Mouse (Mus musculus) midbrain, embryonic 14.5 days (tissue): Measurements from ENCODE around the gene Rap1gap. TPM values are rescaled to one million over a fixed set of nuclear protein-coding genes. Genes with fewer than 3 reads are reported as not detected.

ENCODE experiments used
- ATAC-seq: fragments of 200-750 bp; cut with Nextera tagmentation; 2 replicates; pipeline ENCODE4 v1.8.0; 2017; ENCODE audit warnings: moderate number of reproducible peaks, moderate library complexity; ENCODE audit not compliant: low FRiP score, low TSS enrichment
- DNase-seq: peaks from one replicate; pipeline ENCODE4 v3.0.0-alpha.2; 2015
- H3K27ac ChIP-seq: fragments of 300-500 bp; sonication (generic); replicated peaks from 2 replicates; pipeline ENCODE4 v1.5.1; 2014; ENCODE audit warnings: mild to moderate bottlenecking, low read depth, low read length, moderate library complexity
- H3K27me3 ChIP-seq: fragments of 300-500 bp; sonication (generic); 2 replicates; pipeline ENCODE4 v1.6.1; 2014; ENCODE audit warnings: low read length, control low read depth, mixed read lengths; ENCODE audit not compliant: control insufficient read depth, insufficient read depth
- H3K36me3 ChIP-seq: fragments of 300-500 bp; sonication (generic); 2 replicates; pipeline ENCODE4 v1.6.1; 2014; ENCODE audit warnings: low read length, control low read depth; ENCODE audit not compliant: control insufficient read depth, insufficient read depth
- H3K4me1 ChIP-seq: fragments of 300-500 bp; sonication (generic); 2 replicates; pipeline ENCODE4 v1.6.1; 2014; ENCODE audit warnings: mild to moderate bottlenecking, antibody characterized with exemption, low read length, control low read depth; ENCODE audit not compliant: control insufficient read depth, insufficient read depth
- H3K4me2 ChIP-seq: fragments of 300-500 bp; sonication (generic); 2 replicates; pipeline ENCODE4 v1.6.1; 2014; ENCODE audit warnings: mild to moderate bottlenecking, low read length, moderate library complexity
- H3K4me3 ChIP-seq: fragments of 300-500 bp; sonication (generic); replicated peaks from 2 replicates; pipeline ENCODE4 v1.5.1; 2014; ENCODE audit warnings: low read depth, low read length
- H3K9ac ChIP-seq: fragments of 300-500 bp; sonication (generic); replicated peaks from 2 replicates; pipeline ENCODE4 v1.6.1; 2014; ENCODE audit warnings: mild to moderate bottlenecking, low read length, moderate library complexity
- H3K9me3 ChIP-seq: fragments of 300-500 bp; sonication (generic); 2 replicates; pipeline ENCODE4 v1.6.1; 2016; ENCODE audit warnings: low read length, control low read depth, mixed read lengths; ENCODE audit not compliant: control insufficient read depth
- WGBS: fragments of 180-500 bp; shearing (Covaris S2); extraction: QIAGEN DNeasy Blood & Tissue Kit; methylation state at CpG from one replicate; pipeline ENCODE4 v1.1.7; 2014; 5-methylcytosine and 5-hydroxymethylcytosine counted together
- polyA plus RNA-seq: library from polyadenylated mRNA; unstranded; fragments of >200 nt; fragmentation: Nextera tagmentation; extraction: Ambion mirVana; gene quantifications from 2 replicates; pipeline ENCODE4 v1.2.1, GENCODE M21; 2014

The Rap1gap gene
- polyA plus RNA-seq, 1 experiment from 2014 or later = 57.7 TPM

- H3K36me3 ChIP-seq = peaks cover 81% of the 10 kb centered on the region
Observed at GRCm38 (mm10) chr4:137641556-137641955, 23.0 kb upstream of the Rap1gap start.

GRCm38 (mm10) chr4:137642101-137642500, 22.4 kb upstream of the Rap1gap start:
- H3K4me2 ChIP-seq = no peak overlapping the region
- H3K4me3 ChIP-seq = no peak overlapping the region
- WGBS = 37% methylated on average over 2 of the region's 2 CpGs
- DNase-seq (no peak), ATAC-seq (no peak)
- H3K36me3 ChIP-seq = peaks cover 80% of the 10 kb centered on the region
- no peaks in the 10 kb centered on the region for H3K4me1 ChIP-seq
- no peaks in the 10 kb centered on the region for H3K27me3 ChIP-seq
- H3K9me3 ChIP-seq = no peaks in the 10 kb centered on the region
- H3K9ac ChIP-seq = no peak overlapping the region
- no peak overlapping the region for H3K27ac ChIP-seq

More at GRCm38 (mm10) chr4:137641556-137641955, 23.0 kb upstream of the Rap1gap start:
- Histone ChIP-seq H3K9ac (no peak overlapping the region), H3K27ac (no peak overlapping the region), H3K4me2 (no peak overlapping the region), H3K4me1 (no peaks in the 10 kb centered on the region), H3K27me3 (no peaks in the 10 kb centered on the region), H3K9me3 (no peaks in the 10 kb centered on the region), H3K4me3 (no peak overlapping the region)
- WGBS = 80% methylated on average over 5 of the region's 5 CpGs
- DNase-seq (no peak), ATAC-seq (no peak)

- no peak overlapping the region for H3K4me2 ChIP-seq
- no peaks in the 10 kb centered on the region for H3K9me3 ChIP-seq
- no peaks in the 10 kb centered on the region for H3K27me3 ChIP-seq
- no peaks in the 10 kb centered on the region for H3K4me1 ChIP-seq
- DNase-seq (no peak), ATAC-seq (no peak)
- 86% methylated on average over 2 of the region's 2 CpGs for WGBS
- no peak overlapping the region for H3K4me3 ChIP-seq
- H3K36me3 ChIP-seq = peaks cover 79% of the 10 kb centered on the region
- H3K9ac ChIP-seq = no peak overlapping the region
- H3K27ac ChIP-seq = no peak overlapping the region
Observed at GRCm38 (mm10) chr4:137643459-137643858, 21.1 kb upstream of the Rap1gap start.

GRCm38 (mm10) chr4:137646262-137646661, 18.3 kb upstream of the Rap1gap start:
- DNase-seq = no peak
- no peak overlapping the region for H3K4me2 ChIP-seq
- no peaks in the 10 kb centered on the region for H3K4me1 ChIP-seq
- H3K9ac ChIP-seq = no peak overlapping the region
- ATAC-seq = no peak
- peaks cover 81% of the 10 kb centered on the region for H3K36me3 ChIP-seq
- no peak overlapping the region for H3K4me3 ChIP-seq
- H3K9me3 ChIP-seq = no peaks in the 10 kb centered on the region
- H3K27me3 ChIP-seq = no peaks in the 10 kb centered on the region
- H3K27ac ChIP-seq = no peak overlapping the region

- Histone ChIP-seq H3K4me1 (no peaks in the 10 kb centered on the region), H3K9me3 (no peaks in the 10 kb centered on the region), H3K9ac (no peak overlapping the region), H3K4me2 (no peak overlapping the region), H3K36me3 (peaks cover 91% of the 10 kb centered on the region), H3K4me3 (no peak overlapping the region), H3K27ac (no peak overlapping the region), H3K27me3 (no peaks in the 10 kb centered on the region)
- ATAC-seq = no peak
- 89% methylated on average over 6 of the region's 6 CpGs for WGBS
- DNase-seq = no peak
Observed at GRCm38 (mm10) chr4:137647648-137648047, 16.9 kb upstream of the Rap1gap start.

DNA sequence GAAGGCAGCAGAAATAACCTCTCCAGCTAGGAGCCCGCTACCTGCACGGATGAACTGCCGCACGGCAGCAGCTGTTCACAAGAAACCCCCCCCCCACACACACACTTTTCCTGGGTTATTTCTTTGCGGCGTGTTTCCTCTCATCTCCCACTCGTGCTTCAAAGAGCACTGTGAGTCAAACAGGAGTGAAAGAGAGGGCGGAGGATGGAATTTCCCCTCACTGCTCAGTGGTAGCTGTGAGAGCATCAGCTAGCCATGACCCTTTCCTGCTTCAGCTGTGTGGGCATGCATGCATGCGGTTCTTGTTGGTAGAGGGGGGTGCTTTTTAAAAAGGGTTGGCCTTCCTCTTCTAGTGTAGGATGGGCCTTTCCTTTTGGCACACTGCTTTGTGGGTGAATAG, 16.3 kb upstream of the Rap1gap start:
- Histone ChIP-seq H3K27ac (no peak overlapping the region), H3K4me1 (no peaks in the 10 kb centered on the region), H3K36me3 (peaks cover 93% of the 10 kb centered on the region), H3K4me2 (no peak overlapping the region), H3K4me3 (no peak overlapping the region), H3K9ac (no peak overlapping the region), H3K9me3 (no peaks in the 10 kb centered on the region), H3K27me3 (no peaks in the 10 kb centered on the region)
- DNase-seq (no peak), ATAC-seq (no peak)
- 92% methylated on average over 9 of the region's 9 CpGs for WGBS

DNA sequence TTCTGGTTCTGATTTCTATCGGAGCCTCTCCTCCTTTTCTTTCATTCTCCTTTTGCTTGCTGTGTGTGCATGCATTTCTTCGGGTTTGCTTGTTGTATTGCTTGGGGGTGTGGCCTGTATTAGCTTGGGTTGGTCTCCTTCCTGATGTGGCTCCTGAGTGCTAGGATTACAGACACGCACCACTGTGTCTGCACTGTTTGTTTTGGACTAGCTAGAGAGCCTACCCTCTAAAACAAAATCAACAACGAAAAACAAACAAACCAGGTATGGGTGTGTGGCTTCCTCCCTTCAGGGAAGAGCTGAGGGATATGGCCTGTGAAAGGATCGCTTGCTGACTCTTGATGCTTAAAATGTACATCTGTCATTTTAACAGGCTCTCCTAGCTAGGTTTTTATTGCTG, 13.6 kb upstream of the Rap1gap start:
- WGBS = 75% methylated on average over 5 of the region's 5 CpGs
- Histone ChIP-seq H3K4me1 (no peaks in the 10 kb centered on the region), H3K4me3 (no peak overlapping the region), H3K27me3 (no peaks in the 10 kb centered on the region), H3K4me2 (no peak overlapping the region), H3K9me3 (no peaks in the 10 kb centered on the region), H3K9ac (no peak overlapping the region), H3K36me3 (peaks cover 92% of the 10 kb centered on the region), H3K27ac (no peak overlapping the region)
- ATAC-seq (no peak), DNase-seq (no peak)

DNA sequence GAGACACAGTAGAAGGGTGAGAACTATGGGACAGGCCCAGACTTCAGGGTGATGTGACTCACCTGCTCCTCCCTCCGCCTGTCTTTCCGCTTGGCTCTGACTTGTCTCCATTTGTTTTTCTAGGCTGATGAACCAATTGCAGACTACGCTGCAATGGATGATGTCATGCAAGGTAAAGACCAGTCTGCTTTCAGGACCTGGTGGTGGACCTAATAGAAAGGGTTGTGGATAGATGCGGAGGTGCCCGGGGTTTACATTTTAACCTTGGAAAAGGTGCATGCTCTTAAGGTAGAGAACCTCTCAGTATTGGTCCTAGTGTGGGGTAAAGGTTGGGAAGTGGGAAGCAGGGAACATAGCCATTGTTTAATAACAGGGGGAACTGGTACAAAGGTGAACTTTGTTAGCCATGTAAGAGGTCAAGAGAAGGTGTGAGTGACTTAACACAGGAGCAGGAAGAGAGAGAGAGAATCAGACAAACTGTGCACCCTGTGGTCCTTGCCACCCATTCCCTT, 11.6 kb upstream of the Rap1gap start:
- DNase-seq = no peak
- WGBS = 95% methylated on average over 5 of the region's 5 CpGs
- no peaks in the 10 kb centered on the region for H3K9me3 ChIP-seq
- no peaks in the 10 kb centered on the region for H3K27me3 ChIP-seq
- peaks cover 94% of the 10 kb centered on the region for H3K36me3 ChIP-seq
- ATAC-seq = no peak
- H3K27ac ChIP-seq = no peak overlapping the region
- no peak overlapping the region for H3K4me2 ChIP-seq
- H3K9ac ChIP-seq = no peak overlapping the region
- H3K4me3 ChIP-seq = no peak overlapping the region
- H3K4me1 ChIP-seq = no peaks in the 10 kb centered on the region

- peaks cover 4% of the 10 kb centered on the region; the same call in 1 of the 2 replicates for H3K4me1 ChIP-seq
- no peak for DNase-seq
- H3K9ac ChIP-seq = no peak overlapping the region
- H3K4me2 ChIP-seq = no peak overlapping the region
- H3K27me3 ChIP-seq = no peaks in the 10 kb centered on the region
- WGBS = 76% methylated on average over 18 of the region's 18 CpGs
- H3K27ac ChIP-seq = no peak overlapping the region
- no peak overlapping the region for H3K4me3 ChIP-seq
- H3K9me3 ChIP-seq = no peaks in the 10 kb centered on the region
- no peak for ATAC-seq
- H3K36me3 ChIP-seq = peaks cover 73% of the 10 kb centered on the region
Observed at GRCm38 (mm10) chr4:137655241-137656031, 9.1 kb upstream of the Rap1gap start.
